Mouse (Mus musculus): ENCODE results near the gene Ccdc32. TPM values are rescaled to one million over a fixed set of nuclear protein-coding genes. Genes with fewer than 3 reads are reported as not detected.

Ccdc32 gene
- 13.4 TPM for polyA plus RNA-seq (2017; shearing (Covaris generic))

DNA sequence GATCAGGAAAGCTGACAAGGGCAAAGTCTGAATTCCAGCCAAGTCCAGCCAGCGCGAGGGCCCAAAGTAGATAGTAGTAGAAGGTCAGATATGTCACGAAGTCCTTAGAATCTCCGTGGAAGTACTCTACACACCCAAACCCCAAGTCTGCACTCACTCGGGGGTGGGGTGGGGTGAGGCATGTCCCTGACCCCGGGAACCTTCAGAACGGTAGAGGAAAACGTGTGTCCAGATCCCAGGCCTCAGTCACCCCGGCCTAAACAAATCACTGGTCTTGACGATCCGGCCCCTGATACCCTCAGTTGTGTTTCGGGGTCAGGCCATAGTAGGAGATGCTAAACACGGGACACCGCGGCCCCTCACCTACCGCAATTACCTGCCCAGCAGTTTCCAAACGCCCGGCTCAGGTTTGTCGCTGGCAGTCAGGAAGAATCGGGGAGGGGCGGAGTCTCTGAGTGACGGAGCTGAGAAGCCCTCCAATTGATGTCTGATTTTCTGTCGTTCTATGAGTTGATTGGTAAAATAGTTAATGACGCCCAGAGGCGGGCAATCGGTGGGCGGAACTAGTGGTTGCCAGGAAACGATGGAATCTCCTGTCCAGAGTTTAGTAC lies at the start of gene Ccdc32:
Gene Ccdc32 (minus strand): TSS at position 453 of the 611 bp plus-strand sequence.

DNA sequence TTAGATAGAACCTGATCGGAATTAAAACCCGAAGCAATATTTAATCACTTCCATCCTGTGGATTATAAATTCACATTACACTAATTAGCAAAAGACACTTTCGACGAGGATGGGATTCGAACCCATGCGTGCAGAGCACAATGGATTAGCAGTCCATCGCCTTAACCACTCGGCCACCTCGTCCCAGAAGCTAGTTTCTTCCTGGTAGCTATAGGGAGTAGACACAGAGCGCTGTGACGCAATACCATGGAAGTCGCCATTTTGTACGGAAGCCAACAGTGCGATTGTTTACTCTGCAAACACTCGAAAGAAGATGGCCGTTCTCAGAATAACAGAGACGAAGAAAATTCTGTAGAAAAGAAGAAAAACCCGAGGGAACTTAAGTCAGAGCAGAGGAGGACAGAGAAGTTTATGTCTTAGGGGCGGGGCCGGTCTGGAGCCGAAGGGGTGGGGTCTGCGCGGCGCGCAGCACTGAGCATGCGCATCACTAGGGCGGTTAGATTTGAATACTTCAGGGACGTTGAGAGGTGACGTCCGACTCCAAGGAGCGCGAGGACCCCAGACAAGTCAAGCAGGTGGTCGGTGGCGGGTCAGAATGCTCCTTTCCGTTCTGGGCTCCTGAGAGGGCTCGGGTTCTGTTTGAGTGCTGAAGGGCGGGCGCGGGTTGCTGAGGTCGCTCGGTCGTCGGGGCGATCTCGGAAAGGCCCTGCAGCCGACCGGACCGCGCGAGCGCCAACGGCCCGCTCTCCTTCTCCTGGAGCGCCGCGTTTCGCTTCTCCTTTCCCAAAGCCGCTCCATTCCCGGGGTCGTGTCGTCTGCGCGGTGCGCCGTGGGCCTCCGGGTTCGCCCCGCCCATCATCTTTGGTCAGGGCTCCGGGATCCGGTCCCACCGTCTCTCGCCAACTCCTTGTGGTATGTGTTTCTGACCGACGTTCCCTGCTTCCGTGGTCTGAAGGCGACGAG lies 17.7 kb upstream of the Ccdc32 start, which contains the start of gene Knl1:
Gene Knl1 (plus strand): TSS at position 471 of the 963 bp plus-strand sequence.

DNA sequence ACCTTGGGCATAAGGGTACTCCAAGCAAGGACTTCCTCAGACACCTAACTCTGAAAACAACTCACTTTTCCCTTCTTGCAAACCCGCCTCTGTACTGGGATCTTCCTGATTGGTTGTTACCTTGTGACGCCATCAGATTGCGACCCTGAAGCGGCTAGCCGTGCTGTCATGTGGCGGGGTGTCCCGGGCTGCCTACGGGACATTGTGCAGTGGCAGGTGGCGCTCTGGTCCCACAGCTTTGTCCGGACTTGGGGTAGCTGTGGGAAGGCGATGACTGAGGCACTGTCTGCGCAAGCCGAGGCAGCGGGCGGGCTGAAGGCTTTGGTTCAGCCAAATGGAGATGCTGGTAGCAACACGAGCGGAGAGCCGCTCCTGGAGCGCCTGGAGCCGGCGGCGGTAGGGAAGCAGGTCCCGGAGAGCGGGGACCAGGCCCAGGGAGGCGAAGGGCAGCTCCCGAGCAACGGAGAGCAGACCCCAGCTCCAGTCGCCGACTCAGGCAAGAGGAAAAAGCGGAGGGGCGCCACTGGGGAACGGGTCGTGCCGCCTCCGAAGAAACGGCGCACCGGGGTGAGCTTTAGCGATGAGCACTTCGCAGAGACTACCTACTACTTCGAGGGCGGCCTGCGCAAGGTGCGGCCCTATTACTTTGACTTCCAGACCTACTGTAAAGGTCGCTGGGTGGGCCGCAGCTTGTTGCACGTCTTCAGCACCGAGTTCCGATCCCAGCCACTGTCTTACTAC lies 5.6 kb upstream of the Ccdc32 start, which contains the start of gene Rpusd2:
Gene Rpusd2 (plus strand): TSS at position 135 of the 741 bp plus-strand sequence.

Other genes with a start within 250 kb of the Ccdc32 start
- not detected for gene Disp2, start 249.7 kb downstream of the Ccdc32 start, polyA plus RNA-seq (2017; shearing (Covaris generic))
- 5.8 TPM for gene Knstrn, start 215.4 kb downstream of the Ccdc32 start, polyA plus RNA-seq (2017; shearing (Covaris generic))
- gene Ivd, start 167.4 kb downstream of the Ccdc32 start, polyA plus RNA-seq (2017; shearing (Covaris generic)) = 94.3 TPM
- gene Bahd1, start 129.0 kb downstream of the Ccdc32 start, polyA plus RNA-seq (2017; shearing (Covaris generic)) = 21.3 TPM
- gene Chst14, start 102.9 kb downstream of the Ccdc32 start, polyA plus RNA-seq (2017; shearing (Covaris generic)) = 1.4 TPM
- 3.7 TPM for gene Rpusd2, start 5.4 kb upstream of the Ccdc32 start, polyA plus RNA-seq (2017; shearing (Covaris generic))
- 2.1 TPM for gene Knl1, start 17.7 kb upstream of the Ccdc32 start, polyA plus RNA-seq (2017; shearing (Covaris generic))
- gene Rad51, start 83.4 kb upstream of the Ccdc32 start, polyA plus RNA-seq (2017; shearing (Covaris generic)) = 2.6 TPM
- gene Rmdn3, start 127.6 kb upstream of the Ccdc32 start, polyA plus RNA-seq (2017; shearing (Covaris generic)) = 26.3 TPM
- gene Gchfr, start 138.4 kb upstream of the Ccdc32 start, polyA plus RNA-seq (2017; shearing (Covaris generic)) = not detected
- 1.1 TPM for gene Gm14137, start 145.1 kb upstream of the Ccdc32 start, polyA plus RNA-seq (2017; shearing (Covaris generic))
- gene Zfyve19, start 179.2 kb upstream of the Ccdc32 start, polyA plus RNA-seq (2017; shearing (Covaris generic)) = 31.1 TPM
- 17.9 TPM for gene Dnajc17, start 179.4 kb upstream of the Ccdc32 start, polyA plus RNA-seq (2017; shearing (Covaris generic))
- not detected for gene Ppp1r14d, start 200.5 kb upstream of the Ccdc32 start, polyA plus RNA-seq (2017; shearing (Covaris generic))
- gene Spint1, start 208.0 kb upstream of the Ccdc32 start, polyA plus RNA-seq (2017; shearing (Covaris generic)) = not detected
- not detected for gene Rhov, start 241.9 kb upstream of the Ccdc32 start, polyA plus RNA-seq (2017; shearing (Covaris generic))